Mouse (Mus musculus) heart, embryonic 16.5 days (tissue): ENCODE results near the gene Noxo1. TPM values are rescaled to one million over a fixed set of nuclear protein-coding genes. Genes with fewer than 3 reads are reported as not detected.
A peak's percentile ranks its signal among the peaks of the same experiment; 100 is the strongest.
"Not testable (repeated sequence)": the region's sequence is repeated elsewhere in the genome, so short reads cannot be mapped to it uniquely, and the experiment has no call there.

ENCODE experiments used
- ATAC-seq: fragments of 200-750 bp; cut with Nextera tagmentation; replicated peaks from 2 replicates; pipeline ENCODE4 v1.8.0; 2017; ENCODE audit warnings: moderate number of reproducible peaks; ENCODE audit not compliant: insufficient read depth, low FRiP score; ENCODE audit errors: extremely low read depth
- H3K27ac ChIP-seq: fragments of 300-500 bp; sonication (generic); 2 replicates; pipeline ENCODE4 v1.5.1; 2014; ENCODE audit warnings: mild to moderate bottlenecking, low read length, control low read depth, moderate library complexity
- H3K27me3 ChIP-seq: fragments of 300-500 bp; sonication (generic); 2 replicates; pipeline ENCODE4 v1.6.1; 2014; ENCODE audit warnings: low read length, mixed read lengths; ENCODE audit not compliant: control insufficient read depth, insufficient read depth
- H3K36me3 ChIP-seq: fragments of 300-500 bp; sonication (generic); 2 replicates; pipeline ENCODE4 v1.6.1; 2014; ENCODE audit not compliant: control insufficient read depth, insufficient read depth
- H3K4me1 ChIP-seq: fragments of 300-500 bp; sonication (generic); 2 replicates; pipeline ENCODE4 v1.6.1; 2014; ENCODE audit warnings: low read length, mixed read lengths; ENCODE audit not compliant: control insufficient read depth, insufficient read depth
- H3K4me2 ChIP-seq: fragments of 300-500 bp; sonication (generic); 2 replicates; pipeline ENCODE4 v1.6.1; 2014; ENCODE audit warnings: low read depth, mild to moderate bottlenecking, control low read depth, low read length
- H3K4me3 ChIP-seq: fragments of 300-500 bp; sonication (generic); 2 replicates; pipeline ENCODE4 v1.5.1; 2014; ENCODE audit warnings: mild to moderate bottlenecking, control low read depth, low read length
- H3K9ac ChIP-seq: fragments of 300-500 bp; sonication (generic); 2 replicates; pipeline ENCODE4 v1.6.1; 2014; ENCODE audit warnings: low read length, control low read depth
- H3K9me3 ChIP-seq: fragments of 300-500 bp; sonication (generic); replicated peaks from 2 replicates; pipeline ENCODE4 v1.6.1; 2016; ENCODE audit warnings: low read length; ENCODE audit not compliant: control insufficient read depth
- WGBS: fragments of 180-500 bp; shearing (Covaris S2); extraction: QIAGEN DNeasy Blood & Tissue Kit; methylation state at CpG from one replicate; pipeline ENCODE4 v1.1.7; 2014; 5-methylcytosine and 5-hydroxymethylcytosine counted together
- polyA plus RNA-seq: library from polyadenylated mRNA; unstranded; fragments of >200 nt; fragmentation: Nextera tagmentation; extraction: Ambion mirVana; gene quantifications from 2 replicates; pipeline ENCODE4 v1.2.1, GENCODE M21; 2015

Gene Noxo1
- polyA plus RNA-seq, 1 experiment from 2014 or later, result 1.2 TPM

DNA sequence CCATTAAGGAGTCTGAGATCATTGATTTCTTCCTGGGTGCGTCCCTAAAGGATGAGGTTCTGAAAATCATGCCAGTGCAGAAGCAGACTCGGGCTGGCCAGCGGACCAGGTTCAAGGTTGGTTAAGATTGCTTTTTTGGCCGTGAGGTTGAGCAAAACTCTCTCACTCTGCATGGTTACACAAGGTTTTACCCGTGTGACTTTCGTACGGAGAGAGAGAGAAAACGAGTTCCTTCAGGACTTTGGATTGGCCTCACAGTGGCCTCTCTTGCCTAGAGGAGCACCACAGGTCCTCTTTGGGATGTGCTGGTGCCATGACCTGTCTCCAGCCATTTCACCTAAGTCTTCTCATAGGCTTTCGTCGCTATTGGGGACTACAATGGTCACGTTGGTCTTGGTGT lies 24.6 kb downstream of the Noxo1 start:
- Histone ChIP-seq H3K4me1 (peaks cover 26% of the 10 kb centered on the region), H3K4me3 (peak overlapping the region; percentile 90), H3K36me3 (peaks cover 13% of the 10 kb centered on the region), H3K4me2 (peak overlapping the region; percentile 77), H3K27ac (peak overlapping the region; percentile 79), H3K9ac (peak overlapping the region; percentile 77)
- under 1% methylated on average over 11 of the region's 11 CpGs for WGBS
- not testable (repeated sequence) for ATAC-seq, H3K27me3 ChIP-seq, H3K9me3 ChIP-seq

DNA sequence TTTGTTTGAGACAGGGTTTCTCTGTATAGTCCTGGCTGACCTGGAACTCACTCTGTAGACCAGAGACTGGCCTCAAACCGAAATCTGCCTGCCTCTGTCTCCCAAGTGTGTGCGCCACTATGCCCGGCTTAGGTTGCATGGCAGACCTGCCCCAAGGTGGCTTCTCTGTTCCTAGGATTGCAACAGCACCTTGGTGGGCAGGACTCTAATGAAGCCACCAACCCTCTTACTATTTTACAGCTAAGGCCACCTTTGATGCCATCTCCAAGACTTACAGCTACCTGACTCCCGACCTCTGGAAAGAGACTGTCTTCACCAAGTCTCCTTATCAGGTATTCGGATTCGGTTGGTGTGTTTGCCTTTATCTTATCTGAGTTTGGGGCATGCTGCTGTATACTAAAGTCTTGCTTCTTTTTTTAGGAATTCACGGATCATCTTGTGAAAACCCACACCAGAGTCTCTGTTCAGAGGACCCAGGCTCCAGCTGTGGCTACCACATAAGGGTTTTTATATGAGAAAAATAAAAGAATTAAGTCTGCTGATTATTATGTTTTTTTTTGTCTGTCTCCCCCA lies 25.4 kb downstream of the Noxo1 start:
- Histone ChIP-seq H3K36me3 (peaks cover 13% of the 10 kb centered on the region), H3K4me1 (peaks cover 26% of the 10 kb centered on the region), H3K4me2 (peak overlapping the region; percentile 77), H3K9ac (peak overlapping the region; percentile 41), H3K4me3 (peak overlapping the region; percentile 90)
- not testable (repeated sequence) for H3K27me3 ChIP-seq, H3K9me3 ChIP-seq, ATAC-seq, H3K27ac ChIP-seq
- WGBS, result 32% methylated on average over 7 of the region's 7 CpGs

DNA sequence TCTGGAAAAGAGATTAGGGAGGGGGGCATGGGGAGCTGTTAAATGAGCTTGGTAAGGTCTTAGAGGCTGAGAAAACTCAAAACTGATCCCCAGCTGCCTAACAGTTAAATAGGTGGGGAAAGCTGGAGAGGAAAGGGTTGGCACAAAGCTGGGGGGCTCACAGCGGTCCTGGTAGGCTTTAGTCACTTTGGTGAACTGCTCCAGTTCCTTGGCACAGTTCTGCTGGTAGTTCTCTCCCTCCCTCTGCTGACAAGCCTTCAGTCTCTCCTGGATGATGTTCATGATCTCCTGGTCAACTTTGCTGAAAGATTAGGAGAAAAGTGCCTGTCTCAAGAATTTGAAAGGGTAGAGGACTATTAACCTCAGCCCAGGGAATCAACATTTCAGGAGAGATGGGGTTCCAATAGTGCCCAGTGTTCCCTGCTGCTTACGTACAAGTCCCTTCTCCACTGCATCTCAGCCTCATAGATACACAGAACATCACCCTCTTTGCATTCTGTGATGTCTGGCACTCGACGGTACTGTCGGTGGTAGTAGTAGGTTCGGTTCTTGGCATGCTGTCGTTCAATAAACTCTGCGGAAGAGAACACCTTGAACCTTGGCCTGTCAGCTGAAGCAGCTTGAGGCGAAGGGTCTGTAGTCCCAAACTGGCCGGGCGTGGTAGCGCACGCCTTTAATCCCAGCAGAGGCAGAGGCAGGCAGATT lies 26.3 kb downstream of the Noxo1 start:
- H3K27me3 ChIP-seq, result no peaks in the 10 kb centered on the region
- no peak overlapping the region; the same call in 1 of the 2 replicates for H3K4me3 ChIP-seq
- H3K27ac ChIP-seq, result no peak overlapping the region
- 34% methylated on average over 13 of the region's 13 CpGs for WGBS
- no peak for ATAC-seq
- peaks cover 13% of the 10 kb centered on the region for H3K36me3 ChIP-seq
- no peaks in the 10 kb centered on the region for H3K9me3 ChIP-seq
- peak overlapping the region; percentile 67 for H3K4me2 ChIP-seq
- H3K4me1 ChIP-seq, result peaks cover 26% of the 10 kb centered on the region
- H3K9ac ChIP-seq, result peak overlapping the region; percentile 43

DNA sequence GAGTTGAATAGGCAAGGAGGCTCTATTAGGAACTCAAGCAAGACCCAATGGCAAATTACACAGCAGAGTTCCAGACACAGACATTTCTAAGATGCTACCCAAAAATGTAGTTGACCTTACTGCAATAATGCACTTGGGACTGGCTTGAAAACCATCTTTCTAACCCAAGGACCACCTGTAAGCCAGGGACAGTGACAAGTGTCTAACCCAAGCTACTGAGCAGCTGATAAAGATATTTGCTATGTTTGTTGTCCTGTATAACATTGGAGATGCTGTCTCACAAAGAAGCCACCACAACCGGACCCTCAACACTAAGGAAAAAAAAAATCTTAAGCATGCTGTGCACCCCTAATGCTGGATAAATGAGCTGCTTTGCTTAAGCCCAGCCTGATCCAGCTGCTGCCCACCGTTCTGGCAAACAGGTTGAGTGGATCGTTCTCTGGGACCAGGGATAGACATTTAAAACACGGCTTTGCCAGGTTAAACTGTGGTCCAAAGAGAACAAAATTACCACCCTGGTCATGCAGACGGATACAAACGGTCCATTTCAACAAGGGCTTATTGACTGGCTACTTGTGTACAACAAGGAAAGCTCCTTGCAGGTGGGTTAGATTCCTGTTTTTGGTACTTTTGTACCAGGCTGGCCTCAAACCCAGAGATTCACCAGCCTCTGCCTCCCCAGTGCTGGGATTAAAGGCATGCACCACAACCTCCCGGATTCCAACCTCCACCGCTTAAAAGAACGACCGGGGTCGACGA lies 27.3 kb downstream of the Noxo1 start:
- WGBS, result 1% methylated on average over 12 of the region's 12 CpGs
- H3K4me2 ChIP-seq, result peak overlapping the region; percentile 67
- H3K36me3 ChIP-seq, result peaks cover 13% of the 10 kb centered on the region
- ATAC-seq, result no peak
- peak overlapping the region; percentile 96 for H3K4me3 ChIP-seq
- no peaks in the 10 kb centered on the region for H3K27me3 ChIP-seq
- peak overlapping the region; percentile 99 for H3K9ac ChIP-seq
- H3K27ac ChIP-seq, result peak overlapping the region; percentile 97
- peaks cover 26% of the 10 kb centered on the region for H3K4me1 ChIP-seq
- H3K9me3 ChIP-seq, result no peaks in the 10 kb centered on the region

DNA sequence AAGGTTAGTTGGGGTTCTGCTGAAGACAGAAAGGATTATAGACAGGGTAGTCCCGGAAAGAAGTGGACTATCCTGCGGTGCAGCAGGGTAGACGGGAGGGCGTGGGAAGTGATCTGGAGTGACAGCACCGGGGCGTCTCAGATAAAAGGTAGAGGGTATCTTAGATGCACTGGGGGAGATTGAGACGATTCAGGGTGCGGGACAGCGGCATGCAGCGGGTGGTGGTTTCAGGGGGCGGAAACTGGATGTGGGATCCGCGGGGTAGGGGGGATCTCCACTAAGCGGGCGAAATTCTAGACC lies 27.8 kb downstream of the Noxo1 start:
- Histone ChIP-seq H3K9me3 (no peaks in the 10 kb centered on the region), H3K4me2 (peak overlapping the region; percentile 67), H3K9ac (peak overlapping the region; percentile 99), H3K4me3 (peak overlapping the region; percentile 96), H3K27ac (peak overlapping the region; percentile 97), H3K4me1 (peaks cover 24% of the 10 kb centered on the region), H3K36me3 (peaks cover 13% of the 10 kb centered on the region), H3K27me3 (no peaks in the 10 kb centered on the region)
- no peak; the same call in 1 of the 2 replicates for ATAC-seq
- under 1% methylated on average over 15 of the region's 15 CpGs for WGBS

GRCm38 (mm10) chr17:24724184-24724583 lies 28.1 kb downstream of the Noxo1 start, which contains the start of gene Ndufb10:
Ndufb10 (minus strand) TSS chr17:24724478.
- Histone ChIP-seq H3K4me3 (peak within 1 kb of the TSS; percentile 96), H3K4me1 (peaks cover 23% of the 10 kb centered on the region), H3K36me3 (peaks cover 13% of the 10 kb centered on the region), H3K27me3 (no peaks in the 10 kb centered on the region), H3K4me2 (peak within 1 kb of the TSS; percentile 67), H3K27ac (peak within 1 kb of the TSS; percentile 97), H3K9ac (peak within 1 kb of the TSS; percentile 99), H3K9me3 (no peaks in the 10 kb centered on the region)
- WGBS, result under 1% methylated on average over 30 of the region's 30 CpGs
- ATAC-seq, result peak; percentile 74

GRCm38 (mm10) chr17:24725637-24726390 lies 29.8 kb downstream of the Noxo1 start:
- Histone ChIP-seq H3K4me2 (no peak overlapping the region), H3K36me3 (peaks cover 13% of the 10 kb centered on the region), H3K27ac (no peak overlapping the region), H3K4me1 (peaks cover 23% of the 10 kb centered on the region), H3K4me3 (no peak overlapping the region), H3K9me3 (no peaks in the 10 kb centered on the region), H3K9ac (no peak overlapping the region), H3K27me3 (no peaks in the 10 kb centered on the region)
- WGBS, result 64% methylated on average over 3 of the region's 3 CpGs
- ATAC-seq, result no peak

- Histone ChIP-seq H3K36me3 (no peaks in the 10 kb centered on the region; the same call in 1 of the 2 replicates), H3K4me1 (peaks cover 16% of the 10 kb centered on the region), H3K9ac (no peak within 1 kb of the TSS), H3K27ac (no peak within 1 kb of the TSS), H3K9me3 (no peaks in the 10 kb centered on the region), H3K4me3 (no peak within 1 kb of the TSS), H3K27me3 (no peaks in the 10 kb centered on the region), H3K4me2 (no peak within 1 kb of the TSS)
- no peak for ATAC-seq
- whole genome bisulfite sequencing, result 68% methylated on average over 2 of the region's 2 CpGs
Observed at GRCm38 (mm10) chr17:24727618-24728017, 31.6 kb downstream of the Noxo1 start, which contains the start of gene Rpl3l. Rpl3l (plus strand) TSS chr17:24727820.
